Mouse (Mus musculus) midbrain, embryonic 11.5 days (tissue): ENCODE results near the gene Crip1. TPM values are rescaled to one million over a fixed set of nuclear protein-coding genes. Genes with fewer than 3 reads are reported as not detected.

ENCODE experiments used
- ATAC-seq: fragments of 200-750 bp; cut with Nextera tagmentation; 2 replicates; pipeline ENCODE4 v1.8.0; 2017; ENCODE audit warnings: moderate TSS enrichment, moderate library complexity; ENCODE audit not compliant: low FRiP score
- DNase-seq: peaks from one replicate; pipeline ENCODE4 v3.0.0; 2015; ENCODE audit warnings: low spot score; ENCODE audit errors: missing footprints
- H3K27ac ChIP-seq: fragments of 300-500 bp; sonication (generic); 2 replicates; pipeline ENCODE4 v1.5.1; 2014; ENCODE audit warnings: low read depth, low read length
- H3K27me3 ChIP-seq: fragments of 300-500 bp; sonication (generic); 2 replicates; pipeline ENCODE4 v1.6.1; 2014; ENCODE audit warnings: mild to moderate bottlenecking, low read length, moderate library complexity, mixed read lengths; ENCODE audit not compliant: control insufficient read depth, insufficient read depth
- H3K36me3 ChIP-seq: fragments of 300-500 bp; sonication (generic); 2 replicates; pipeline ENCODE4 v1.6.1; 2014; ENCODE audit warnings: mild to moderate bottlenecking, low read length, moderate library complexity, mixed read lengths; ENCODE audit not compliant: control insufficient read depth, insufficient read depth
- H3K4me1 ChIP-seq: fragments of 300-500 bp; sonication (generic); 2 replicates; pipeline ENCODE4 v1.6.1; 2014; ENCODE audit warnings: low read length; ENCODE audit not compliant: control insufficient read depth, insufficient read depth
- H3K4me2 ChIP-seq: fragments of 300-500 bp; sonication (generic); 2 replicates; pipeline ENCODE4 v1.6.1; 2014; ENCODE audit warnings: mild to moderate bottlenecking, moderate library complexity
- H3K4me3 ChIP-seq: fragments of 300-500 bp; sonication (generic); 2 replicates; pipeline ENCODE4 v1.5.1; 2014; ENCODE audit warnings: low read depth, low read length
- H3K9ac ChIP-seq: fragments of 300-500 bp; sonication (generic); 2 replicates; pipeline ENCODE4 v1.6.1; 2014; ENCODE audit warnings: low read length
- H3K9me3 ChIP-seq: fragments of 300-500 bp; sonication (generic); 2 replicates; pipeline ENCODE4 v1.6.1; 2016; ENCODE audit warnings: low read length; ENCODE audit not compliant: control insufficient read depth
- WGBS: fragments of 180-500 bp; shearing (Covaris S2); extraction: QIAGEN DNeasy Blood & Tissue Kit; methylation state at CpG from one replicate; pipeline ENCODE4 v1.1.7; 2014; 5-methylcytosine and 5-hydroxymethylcytosine counted together
- polyA plus RNA-seq: library from polyadenylated mRNA; unstranded; fragments of >200 nt; fragmentation: Nextera tagmentation; extraction: Ambion mirVana; gene quantifications from 2 replicates; pipeline ENCODE4 v1.2.1, GENCODE M21; 2014

The Crip1 gene
- 87.1 and 95.7 TPM in 2 replicates for polyA plus RNA-seq

DNA sequence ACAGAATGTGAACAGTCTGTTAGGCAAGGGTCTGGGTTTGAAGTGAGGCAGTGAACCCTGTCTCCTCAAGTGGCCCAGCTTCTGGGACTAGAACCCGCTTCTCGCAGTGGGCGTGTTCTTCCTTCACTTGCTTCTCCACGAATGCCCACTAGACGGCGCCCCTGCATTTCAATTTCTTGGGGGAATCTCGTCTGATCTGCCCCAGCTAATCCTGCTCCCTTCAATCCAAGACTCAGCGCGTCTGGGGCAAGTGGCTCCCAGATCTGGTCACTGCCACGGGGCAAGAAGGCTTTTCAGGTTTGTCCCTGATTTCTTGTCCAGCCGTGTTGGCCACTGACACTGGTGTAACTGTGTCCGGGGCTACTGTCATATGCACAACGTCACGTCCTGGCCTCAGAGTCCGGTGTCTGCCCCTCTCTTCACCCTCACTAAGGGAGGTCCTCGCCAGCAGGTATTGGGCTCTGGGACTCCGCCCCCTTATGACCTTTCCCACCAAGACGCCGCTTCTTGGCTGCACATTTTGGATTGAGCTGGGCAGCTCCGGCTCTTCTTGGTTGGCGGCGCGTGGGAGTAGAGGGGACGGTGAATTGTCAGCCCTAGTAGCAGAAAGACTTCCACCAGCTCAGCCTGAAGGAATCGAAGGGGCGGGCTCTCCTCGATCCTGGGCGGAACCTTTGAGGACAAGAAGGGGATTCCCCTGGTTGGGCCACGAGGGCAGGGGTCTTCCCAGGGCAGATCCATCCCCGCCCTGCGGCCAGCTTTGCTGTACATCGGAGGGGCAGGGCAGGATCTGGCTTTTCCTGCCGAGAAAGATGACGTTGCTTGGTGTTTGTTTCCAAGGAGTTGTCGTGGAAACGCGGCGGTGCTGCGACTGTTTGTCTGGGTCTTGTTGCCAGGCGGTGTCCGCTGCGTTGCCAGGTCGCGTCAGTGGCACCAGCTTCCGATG lies at the start of gene Crip1:
Crip1 (plus strand) TSS at position 205 of the 946 bp plus-strand sequence.
- 0 out of 2 replicates have a peak within 1 kb of the TSS, but pooled peaks have one; percentile 1 for H3K4me3 ChIP-seq
- WGBS: 7% methylated on average over 45 of the region's 45 CpGs
- DNase-seq: peak; percentile 97
- H3K9ac ChIP-seq: peak within 1 kb of the TSS; percentile 18
- H3K27ac ChIP-seq: no peak within 1 kb of the TSS
- peaks cover 7% of the 10 kb centered on the region; the same call in 1 of the 2 replicates for H3K27me3 ChIP-seq
- H3K36me3 ChIP-seq: peaks cover 4% of the 10 kb centered on the region; the same call in 1 of the 2 replicates
- H3K4me2 ChIP-seq: peak within 1 kb of the TSS; percentile 23
- ATAC-seq: peak; percentile 26
- H3K4me1 ChIP-seq: peaks cover 25% of the 10 kb centered on the region
- H3K9me3 ChIP-seq: no peaks in the 10 kb centered on the region

DNA sequence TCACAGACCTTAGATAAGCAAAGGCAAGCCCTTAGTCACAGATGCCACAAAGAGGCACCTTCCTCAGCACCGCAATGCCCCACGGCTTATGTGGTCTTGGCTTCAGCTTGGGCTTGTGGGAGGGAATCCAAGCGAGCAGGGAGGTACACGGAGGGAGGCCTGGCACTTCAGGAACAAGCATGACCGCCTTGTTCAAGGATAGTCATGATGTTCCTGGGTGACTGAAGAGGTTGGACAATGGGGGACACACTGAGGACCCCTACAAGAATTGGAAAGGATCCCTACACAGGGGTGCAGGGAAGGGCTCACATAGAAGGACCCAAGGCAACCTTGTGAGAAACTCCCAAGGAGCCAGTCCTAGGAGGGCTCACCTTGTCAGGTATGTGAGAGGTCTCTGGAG lies 49.1 kb upstream of the Crip1 start:
- DNase-seq: no peak
- Histone ChIP-seq H3K9ac (peak overlapping the region; percentile 100), H3K9me3 (no peaks in the 10 kb centered on the region), H3K27me3 (no peaks in the 10 kb centered on the region), H3K4me3 (no peak overlapping the region; the same call in 1 of the 2 replicates), H3K4me1 (peaks cover 27% of the 10 kb centered on the region), H3K27ac (no peak overlapping the region), H3K4me2 (peak overlapping the region; percentile 97), H3K36me3 (no peaks in the 10 kb centered on the region)
- peak; percentile 8; the same call in 1 of the 2 replicates for ATAC-seq
- 87% methylated on average over 5 of the region's 5 CpGs for WGBS

DNA sequence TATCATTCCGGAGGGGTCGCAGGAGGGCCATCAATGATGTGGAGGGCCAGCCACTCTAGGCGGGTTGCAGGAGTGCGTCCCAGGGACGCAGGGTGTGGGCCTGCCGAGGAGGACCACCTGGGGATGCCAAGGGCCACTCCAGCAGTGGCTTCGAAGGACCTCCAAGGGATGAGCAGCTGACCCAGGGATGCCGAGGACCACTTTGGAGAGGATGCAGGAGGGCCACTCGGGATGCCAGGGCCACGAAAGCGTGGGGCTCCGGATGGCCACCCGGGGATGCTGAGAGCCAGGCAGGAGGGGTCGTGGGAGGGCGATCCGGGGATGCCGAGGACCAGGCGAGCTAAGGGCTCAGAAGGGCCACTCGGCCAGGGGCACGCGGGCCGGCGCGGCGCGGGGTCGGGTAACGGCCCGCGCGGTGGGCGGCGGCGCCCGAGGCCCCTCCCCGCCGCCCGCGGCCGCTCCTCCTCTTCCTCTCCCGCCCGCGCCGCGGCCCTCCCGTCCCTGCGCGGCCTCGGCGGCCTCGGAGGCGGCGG lies 48.3 kb upstream of the Crip1 start, which contains the start of gene Mta1:
Mta1 (plus strand) TSS at position 530 of the 533 bp plus-strand sequence.
- peak within 1 kb of the TSS; percentile 100 for H3K9ac ChIP-seq
- peaks cover 27% of the 10 kb centered on the region for H3K4me1 ChIP-seq
- ATAC-seq (peak; percentile 77), DNase-seq (peak; percentile 96)
- 3% methylated on average over 21 of the region's 53 CpGs for WGBS
- H3K9me3 ChIP-seq: no peaks in the 10 kb centered on the region
- H3K4me2 ChIP-seq: peak within 1 kb of the TSS; percentile 97
- peak within 1 kb of the TSS; percentile 99 for H3K4me3 ChIP-seq
- H3K36me3 ChIP-seq: no peaks in the 10 kb centered on the region
- no peaks in the 10 kb centered on the region for H3K27me3 ChIP-seq
- peak within 1 kb of the TSS; percentile 65 for H3K27ac ChIP-seq

DNA sequence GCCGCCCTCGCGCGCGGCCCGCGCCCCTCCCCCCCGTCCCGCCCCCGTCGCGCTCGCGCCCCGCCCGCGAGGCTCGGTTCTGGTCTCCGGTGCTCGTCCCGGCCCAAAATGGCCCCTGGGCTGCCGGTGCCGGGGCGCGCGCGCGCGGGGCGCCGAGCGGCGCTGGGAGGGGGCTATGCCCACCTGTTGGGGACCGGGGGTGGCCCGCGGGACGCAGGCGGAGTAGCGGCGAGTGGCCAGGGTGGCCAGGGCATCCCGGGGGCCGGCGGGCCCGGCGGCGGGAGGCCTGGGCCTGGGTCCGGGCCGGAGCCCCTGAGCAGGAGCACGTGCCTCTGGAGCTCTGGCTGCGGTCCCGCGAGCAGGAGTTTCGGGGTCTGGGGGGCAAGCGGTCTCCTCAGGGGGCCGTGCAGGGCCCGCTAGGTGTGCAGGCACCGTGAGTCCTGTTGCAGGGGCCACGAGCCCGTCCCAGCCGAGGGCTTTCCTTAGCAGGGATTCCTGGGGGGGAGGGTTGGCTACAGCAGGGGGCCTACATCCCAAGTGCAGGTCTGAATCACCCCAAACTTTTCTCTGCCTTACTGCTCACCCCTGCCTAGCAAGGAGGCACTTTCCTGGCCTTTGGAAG lies 47.5 kb upstream of the Crip1 start:
- Histone ChIP-seq H3K36me3 (no peaks in the 10 kb centered on the region), H3K27ac (peak overlapping the region; percentile 65), H3K4me2 (peak overlapping the region; percentile 95), H3K4me1 (peaks cover 27% of the 10 kb centered on the region), H3K27me3 (no peaks in the 10 kb centered on the region), H3K4me3 (peak overlapping the region; percentile 99), H3K9ac (peak overlapping the region; percentile 100), H3K9me3 (no peaks in the 10 kb centered on the region)
- peak; percentile 94 for DNase-seq
- peak; percentile 31 for ATAC-seq
- under 1% methylated on average over 54 of the region's 60 CpGs for WGBS

DNA sequence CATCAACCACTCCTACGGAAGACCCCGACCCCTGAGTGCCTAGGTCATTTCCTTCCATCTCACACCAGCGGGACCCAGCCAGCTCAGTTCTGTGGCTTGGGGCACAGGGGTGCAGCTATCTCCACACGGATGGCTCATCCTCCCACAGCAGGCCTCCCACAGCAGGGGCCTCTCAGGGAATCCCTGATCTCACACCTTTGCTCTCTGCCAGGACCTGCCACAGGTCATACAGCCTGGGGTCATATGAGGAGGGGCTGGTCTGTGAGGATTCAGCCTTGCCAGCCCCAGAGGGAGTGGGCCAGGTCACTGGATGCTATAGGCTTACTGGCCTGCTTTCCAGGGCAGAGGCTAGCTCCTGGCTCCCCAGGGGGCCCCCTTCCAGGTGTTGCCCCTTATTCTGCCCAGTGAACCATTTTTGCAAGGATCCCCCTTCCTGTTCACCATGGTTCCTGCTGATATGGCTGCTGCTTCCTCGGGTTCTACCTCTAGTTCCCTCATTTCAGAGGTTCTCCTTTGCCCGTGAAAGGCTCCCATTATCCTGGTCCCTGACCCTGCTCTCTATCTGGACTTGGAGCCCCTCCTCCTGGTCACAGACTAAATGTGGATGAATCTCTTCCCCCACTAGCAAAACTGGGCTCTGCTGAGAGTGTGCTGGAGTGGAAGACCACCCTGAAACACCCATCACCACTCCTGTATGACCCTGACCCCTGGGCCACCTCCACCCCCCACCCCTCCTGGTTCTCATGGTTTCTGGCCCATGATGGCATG lies 46.5 kb upstream of the Crip1 start:
- peaks cover 27% of the 10 kb centered on the region for H3K4me1 ChIP-seq
- 38% methylated on average over 6 of the region's 6 CpGs for WGBS

DNA sequence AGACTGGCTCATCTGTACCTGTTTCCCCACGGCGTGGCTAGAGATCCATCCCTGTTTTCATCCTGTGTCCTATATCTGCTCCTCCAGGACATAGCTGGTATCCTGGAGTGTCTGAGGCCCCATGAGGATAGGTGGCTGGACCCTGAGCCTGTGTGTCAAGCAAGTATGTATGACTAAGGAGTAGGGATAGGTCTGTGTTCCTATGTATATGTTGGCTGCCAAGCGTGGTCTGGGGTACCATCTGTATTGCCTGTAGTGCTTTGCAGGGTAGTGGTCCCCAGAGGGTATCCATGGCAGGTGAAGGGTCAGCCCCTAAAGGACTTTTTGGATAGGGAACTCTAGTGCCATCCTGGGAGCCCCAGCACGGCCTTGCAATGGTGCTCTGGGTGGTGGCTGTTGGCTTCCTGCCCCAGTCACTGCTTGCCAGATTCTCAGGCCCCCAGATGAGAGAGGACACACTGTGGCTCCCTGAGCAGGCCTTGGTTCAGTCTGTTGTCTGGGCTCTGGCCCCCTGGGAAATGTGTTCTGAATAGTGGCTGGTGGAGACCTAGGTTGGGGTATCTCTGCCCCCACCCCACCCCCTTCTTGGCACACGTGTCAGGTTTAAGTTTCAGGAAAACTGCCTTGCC lies 45.6 kb upstream of the Crip1 start:
- Histone ChIP-seq H3K4me3 (no peak overlapping the region), H3K9me3 (peaks cover 2% of the 10 kb centered on the region; the same call in 1 of the 2 replicates), H3K9ac (peak overlapping the region; percentile 3; the same call in 1 of the 2 replicates), H3K4me2 (no peak overlapping the region), H3K27me3 (no peaks in the 10 kb centered on the region), H3K4me1 (peaks cover 27% of the 10 kb centered on the region), H3K36me3 (no peaks in the 10 kb centered on the region), H3K27ac (no peak overlapping the region)
- ATAC-seq: no peak
- peak; percentile 81 for DNase-seq
- WGBS: 84% methylated on average over 5 of the region's 5 CpGs

More for the DNA sequence above, 46.5 kb upstream of the Crip1 start:
- Histone ChIP-seq H3K27me3 (no peaks in the 10 kb centered on the region), H3K9ac (peak overlapping the region; percentile 100), H3K9me3 (no peaks in the 10 kb centered on the region), H3K27ac (no peak overlapping the region), H3K4me2 (peak overlapping the region; percentile 95), H3K4me3 (peak overlapping the region; percentile 99), H3K36me3 (no peaks in the 10 kb centered on the region)
- no peak for ATAC-seq
- DNase-seq: peak; percentile 82

DNA sequence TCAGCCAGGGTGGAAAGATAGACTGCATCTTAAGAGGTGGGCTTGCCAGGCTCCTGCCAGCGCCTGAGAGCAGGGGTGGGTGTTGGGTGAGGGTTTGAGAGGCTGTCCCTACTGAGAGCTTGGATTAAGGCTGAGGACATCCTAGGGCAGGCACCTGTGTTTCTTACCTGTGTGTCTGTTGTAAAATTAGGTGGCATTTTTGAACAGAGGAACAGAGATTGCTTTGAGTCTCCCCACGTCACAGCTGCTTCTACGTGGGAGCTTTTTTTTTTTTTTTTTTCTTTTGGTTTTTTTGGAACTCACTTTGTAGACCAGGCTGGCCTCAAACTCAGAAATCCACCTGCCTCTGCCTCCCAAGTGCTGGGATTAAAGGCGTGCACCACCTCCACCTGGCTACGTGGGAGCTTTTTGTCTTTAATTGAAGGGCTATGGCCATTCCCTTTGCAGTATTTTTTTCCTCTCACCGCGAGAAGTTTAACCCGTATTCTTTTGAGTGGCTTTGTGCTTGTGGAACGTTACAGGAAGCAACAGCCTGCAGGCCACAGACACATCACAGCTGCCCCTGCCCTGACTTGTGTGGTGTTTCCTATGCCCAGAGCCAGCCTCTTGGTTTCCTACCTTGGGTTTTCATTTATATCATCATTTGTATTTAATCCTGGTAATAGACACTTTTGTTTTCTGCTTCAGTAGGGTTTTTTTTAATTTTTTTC lies 44.7 kb upstream of the Crip1 start:
- Histone ChIP-seq H3K27me3 (no peaks in the 10 kb centered on the region), H3K4me1 (peaks cover 27% of the 10 kb centered on the region), H3K36me3 (no peaks in the 10 kb centered on the region), H3K9me3 (peaks cover 4% of the 10 kb centered on the region; the same call in 1 of the 2 replicates), H3K9ac (0 out of 2 replicates have a peak overlapping the region, but pooled peaks have one; percentile 16), H3K4me2 (no peak overlapping the region), H3K4me3 (no peak overlapping the region), H3K27ac (no peak overlapping the region)
- ATAC-seq: no peak
- 91% methylated on average over 9 of the region's 9 CpGs for WGBS
- DNase-seq: peak; percentile 69
